Mouse (Mus musculus): Measurements from ENCODE around the gene Ttyh1. TPM values are rescaled to one million over a fixed set of nuclear protein-coding genes. Genes with fewer than 3 reads are reported as not detected.
A peak's percentile ranks its signal among the peaks of the same experiment; 100 is the strongest.

The Ttyh1 gene
- polyA plus RNA-seq, 1 experiment from 2014 or later, result 138 TPM

DNA sequence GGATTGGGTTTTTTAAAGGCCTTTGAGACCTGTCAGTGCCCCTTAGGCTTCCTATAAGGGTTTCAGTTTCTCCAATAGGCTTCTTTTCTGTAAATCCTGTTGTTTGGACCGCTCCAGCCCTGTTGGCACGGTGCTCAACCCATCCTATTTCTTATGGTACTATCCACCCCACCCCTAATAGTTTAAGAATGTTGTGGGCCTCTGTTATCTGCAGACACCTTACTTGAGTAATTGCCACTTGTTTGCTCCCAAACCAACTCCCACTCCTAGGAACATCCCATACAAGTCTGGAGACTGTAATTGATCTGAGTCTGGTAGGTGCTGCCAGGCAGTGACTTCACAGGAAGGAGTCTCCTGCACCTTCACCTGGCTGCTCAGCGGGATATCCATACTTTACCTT is 18.5 kb downstream of the Ttyh1 start:
- Histone ChIP-seq H3K27ac (peak overlapping the region; percentile 98), H3K4me1 (replicated peaks) (peaks cover 38% of the 10 kb centered on the region), H3K27me3 (no peaks in the 10 kb centered on the region), H3K4me3 (peak overlapping the region; percentile 82), H3K4me2 (peak overlapping the region; percentile 88), H3K9ac (peak overlapping the region; percentile 89), H3K36me3 (peaks cover 58% of the 10 kb centered on the region), H3K9me3 (no peaks in the 10 kb centered on the region)
- 52% methylated on average over 3 of the region's 3 CpGs for WGBS
- ATAC-seq (ENCODE audit: low FRiP score), result peak; percentile 0; the same call in 1 of the 2 replicates

GRCm38 (mm10) chr7:4138181-4138580 is 19.0 kb downstream of the Ttyh1 start:
- peaks cover 58% of the 10 kb centered on the region for H3K36me3 ChIP-seq
- 81% methylated on average over 2 of the region's 2 CpGs for WGBS
- H3K4me2 ChIP-seq, result peak overlapping the region; percentile 88
- no peak for ATAC-seq (ENCODE audit: low FRiP score)
- H3K4me3 ChIP-seq, result peak overlapping the region; percentile 82
- peak overlapping the region; percentile 89 for H3K9ac ChIP-seq
- no peak overlapping the region for H3K27ac ChIP-seq
- peaks cover 35% of the 10 kb centered on the region for H3K4me1 ChIP-seq (replicated peaks)
- no peaks in the 10 kb centered on the region for H3K27me3 ChIP-seq
- H3K9me3 ChIP-seq, result no peaks in the 10 kb centered on the region

DNA sequence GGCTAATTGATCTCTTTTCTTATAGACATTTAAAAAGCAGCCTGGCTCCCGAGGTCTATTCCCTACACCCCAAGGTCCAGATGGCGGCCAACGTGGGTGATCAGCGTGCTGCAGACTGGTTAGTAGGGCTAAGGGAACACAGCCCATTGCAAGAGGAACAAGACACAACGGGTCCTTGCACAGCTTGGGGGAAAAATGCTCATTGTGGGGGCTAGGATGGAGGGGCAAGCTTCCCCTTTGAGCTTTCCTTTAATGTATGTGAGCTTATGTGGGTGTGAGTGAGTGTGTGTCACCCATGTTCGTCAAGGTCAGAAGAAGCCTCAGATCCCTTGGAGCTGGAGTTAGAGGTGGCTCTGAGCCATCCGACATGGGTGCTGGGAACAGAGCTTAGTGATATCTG is 19.5 kb downstream of the Ttyh1 start:
- peaks cover 58% of the 10 kb centered on the region for H3K36me3 ChIP-seq
- peak overlapping the region; percentile 89 for H3K9ac ChIP-seq
- no peak overlapping the region for H3K27ac ChIP-seq
- peaks cover 30% of the 10 kb centered on the region for H3K4me1 ChIP-seq (replicated peaks)
- H3K4me3 ChIP-seq, result peak overlapping the region; percentile 82; the same call in 1 of the 2 replicates
- H3K27me3 ChIP-seq, result no peaks in the 10 kb centered on the region
- H3K9me3 ChIP-seq, result no peaks in the 10 kb centered on the region
- peak overlapping the region; percentile 88; the same call in 1 of the 2 replicates for H3K4me2 ChIP-seq
- no peak for ATAC-seq (ENCODE audit: low FRiP score)
- 89% methylated on average over 7 of the region's 7 CpGs for WGBS

DNA sequence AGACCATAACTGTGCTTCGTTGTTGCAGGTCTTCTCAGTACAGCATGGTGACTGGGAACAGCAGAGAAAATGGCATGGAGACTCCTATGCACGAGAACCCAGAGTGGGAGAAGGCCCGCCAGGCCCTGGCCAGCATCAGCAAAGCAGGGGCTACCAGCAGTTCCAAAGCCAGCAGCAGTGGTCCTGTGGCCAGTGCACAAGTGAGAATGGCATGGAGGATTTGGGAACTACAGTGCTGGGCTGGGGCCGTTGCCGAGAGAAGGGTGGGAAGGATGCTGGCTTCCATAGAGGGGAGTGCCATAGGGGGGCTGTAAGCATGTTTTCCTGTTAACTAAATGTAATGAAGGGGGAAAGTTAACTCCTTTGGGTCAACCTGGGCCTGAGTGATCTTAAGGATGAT is 20.2 kb downstream of the Ttyh1 start:
- H3K9ac ChIP-seq, result no peak overlapping the region
- no peak overlapping the region for H3K4me3 ChIP-seq
- H3K27ac ChIP-seq, result no peak overlapping the region
- H3K27me3 ChIP-seq, result no peaks in the 10 kb centered on the region
- H3K9me3 ChIP-seq, result no peaks in the 10 kb centered on the region
- no peak overlapping the region for H3K4me2 ChIP-seq
- H3K36me3 ChIP-seq, result peaks cover 61% of the 10 kb centered on the region
- WGBS, result 94% methylated on average over 5 of the region's 5 CpGs
- no peak for ATAC-seq (ENCODE audit: low FRiP score)
- H3K4me1 ChIP-seq (replicated peaks), result peaks cover 28% of the 10 kb centered on the region

DNA sequence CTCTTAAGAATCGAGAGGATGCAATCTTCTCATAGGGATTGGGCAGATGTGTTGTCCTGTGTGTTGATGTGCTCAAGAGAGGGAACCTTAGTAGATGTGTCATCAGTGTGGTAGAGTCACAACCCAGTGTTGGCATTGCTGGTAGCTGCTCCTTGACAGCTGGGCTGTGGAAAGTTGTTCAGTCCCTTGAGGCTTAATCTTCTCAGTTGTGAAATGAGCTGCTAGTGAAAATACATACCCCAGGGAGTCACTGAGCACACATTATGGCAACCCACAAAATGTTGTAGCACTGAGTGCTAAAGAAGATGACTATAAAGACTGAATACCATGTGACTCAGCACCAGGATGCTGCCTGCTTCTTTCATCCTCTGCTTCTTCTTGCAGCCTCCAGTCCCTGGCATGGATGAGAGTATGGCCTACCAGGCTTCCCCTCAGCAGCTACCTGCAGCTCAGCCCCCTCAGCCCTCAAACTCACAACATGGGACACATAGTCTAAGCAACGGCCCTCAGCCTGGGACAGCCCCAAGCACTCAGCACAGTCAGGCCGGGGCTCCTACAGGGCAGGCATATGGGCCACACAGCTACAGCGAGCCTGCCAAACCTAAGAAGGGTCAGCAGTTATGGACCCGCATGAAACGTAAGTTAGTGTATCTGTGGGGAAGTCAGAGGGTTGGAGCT is 22.6 kb downstream of the Ttyh1 start:
- no peak for ATAC-seq (ENCODE audit: low FRiP score)
- WGBS, result 95% methylated on average over 6 of the region's 6 CpGs
- H3K27me3 ChIP-seq, result no peaks in the 10 kb centered on the region

DNA sequence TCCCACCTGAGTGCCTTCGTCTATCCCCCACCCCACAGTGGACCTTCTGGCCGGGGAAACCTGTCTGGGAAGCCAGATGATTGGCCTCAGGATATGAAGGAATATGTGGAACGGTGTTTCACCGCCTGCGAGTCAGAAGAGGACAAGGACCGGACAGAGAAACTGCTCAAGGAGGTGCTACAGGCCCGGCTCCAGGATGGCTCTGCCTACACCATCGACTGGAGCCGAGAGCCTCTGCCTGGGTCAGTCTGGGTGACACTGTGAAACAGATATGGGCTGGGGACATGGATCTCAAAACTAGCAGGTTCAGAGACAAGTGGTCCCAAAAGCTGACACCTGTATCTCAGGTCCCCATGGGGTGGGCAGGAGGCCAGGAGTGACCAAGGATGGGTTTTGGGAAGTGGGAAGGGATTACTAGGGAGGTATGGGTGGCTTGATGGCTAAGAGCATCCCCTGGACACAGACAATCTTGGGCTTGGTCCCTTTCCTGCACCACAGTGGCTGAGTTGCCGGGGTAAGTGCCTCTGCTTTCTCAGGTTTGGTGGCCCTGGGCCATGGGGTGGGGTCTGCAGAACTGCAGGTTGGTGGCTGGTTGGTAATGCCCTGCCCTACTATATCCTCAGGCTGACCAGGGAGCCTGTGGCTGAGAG is 23.7 kb downstream of the Ttyh1 start:
- no peak overlapping the region for H3K4me3 ChIP-seq
- H3K4me1 ChIP-seq (replicated peaks), result peaks cover 14% of the 10 kb centered on the region

More for the DNA sequence above, 22.6 kb downstream of the Ttyh1 start:
- H3K27ac ChIP-seq, result no peak overlapping the region
- H3K36me3 ChIP-seq, result peaks cover 85% of the 10 kb centered on the region
- H3K4me1 ChIP-seq (replicated peaks), result peaks cover 17% of the 10 kb centered on the region
- no peak overlapping the region for H3K4me3 ChIP-seq
- H3K9ac ChIP-seq, result no peak overlapping the region
- H3K9me3 ChIP-seq, result no peaks in the 10 kb centered on the region
- H3K4me2 ChIP-seq, result no peak overlapping the region

GRCm38 (mm10) chr7:4143506-4143905 is 24.3 kb downstream of the Ttyh1 start:
- H3K4me1 ChIP-seq (replicated peaks), result peaks cover 14% of the 10 kb centered on the region
- no peak overlapping the region for H3K27ac ChIP-seq
- no peak overlapping the region for H3K4me2 ChIP-seq
- peaks cover 97% of the 10 kb centered on the region for H3K36me3 ChIP-seq
- no peak for ATAC-seq (ENCODE audit: low FRiP score)
- H3K9ac ChIP-seq, result no peak overlapping the region; the same call in 1 of the 2 replicates
- no peaks in the 10 kb centered on the region for H3K9me3 ChIP-seq
- no peak overlapping the region for H3K4me3 ChIP-seq
- H3K27me3 ChIP-seq, result no peaks in the 10 kb centered on the region
- WGBS, result 95% methylated on average over 19 of the region's 19 CpGs

More for the DNA sequence above, 23.7 kb downstream of the Ttyh1 start:
- Histone ChIP-seq H3K27ac (no peak overlapping the region), H3K27me3 (no peaks in the 10 kb centered on the region), H3K4me2 (no peak overlapping the region), H3K36me3 (peaks cover 96% of the 10 kb centered on the region), H3K9me3 (no peaks in the 10 kb centered on the region), H3K9ac (no peak overlapping the region)
- no peak for ATAC-seq (ENCODE audit: low FRiP score)
- WGBS, result 97% methylated on average over 10 of the region's 10 CpGs

- Histone ChIP-seq H3K9ac (no peak overlapping the region; the same call in 1 of the 2 replicates), H3K27ac (no peak overlapping the region), H3K4me3 (no peak overlapping the region), H3K36me3 (peaks cover 92% of the 10 kb centered on the region), H3K4me2 (no peak overlapping the region), H3K9me3 (no peaks in the 10 kb centered on the region), H3K27me3 (no peaks in the 10 kb centered on the region), H3K4me1 (replicated peaks) (peaks cover 14% of the 10 kb centered on the region)
- ATAC-seq (ENCODE audit: low FRiP score), result no peak
- WGBS, result 97% methylated on average over 13 of the region's 13 CpGs
These were observed 24.8 kb downstream of the Ttyh1 start for GRCm38 (mm10) chr7:4144046-4144445.

DNA sequence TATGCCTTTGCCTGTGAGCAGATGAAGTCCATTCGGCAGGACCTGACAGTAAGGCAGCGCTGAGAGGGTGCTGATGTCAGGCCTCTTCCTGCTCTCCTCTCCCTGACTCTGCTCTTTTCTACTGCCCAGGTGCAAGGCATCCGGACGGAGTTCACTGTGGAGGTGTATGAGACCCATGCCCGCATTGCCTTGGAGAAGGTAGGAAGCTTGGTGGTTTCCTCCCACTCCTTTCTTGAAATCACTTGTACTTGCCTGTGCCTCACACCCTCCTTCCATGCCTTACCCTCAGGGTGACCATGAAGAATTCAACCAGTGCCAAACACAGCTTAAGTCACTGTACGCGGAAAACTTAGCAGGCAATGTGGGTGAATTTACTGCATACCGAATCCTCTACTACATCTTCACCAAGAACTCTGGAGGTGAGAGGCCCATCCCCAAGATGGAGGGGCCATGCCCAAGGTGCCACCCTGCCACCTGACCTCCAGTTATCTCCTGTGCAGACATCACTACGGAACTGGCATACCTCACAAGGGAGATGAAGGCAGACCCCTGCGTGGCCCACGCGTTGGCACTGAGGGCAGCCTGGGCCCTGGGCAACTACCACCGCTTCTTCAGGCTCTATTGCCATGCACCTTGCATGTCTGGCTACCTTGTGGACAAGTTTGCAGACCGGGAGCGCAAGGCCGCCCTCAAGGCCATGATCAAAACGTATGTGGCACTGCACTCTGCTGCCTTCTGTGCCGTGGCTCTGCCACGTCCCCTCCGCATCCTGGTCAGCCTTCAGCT is 25.8 kb downstream of the Ttyh1 start:
- Histone ChIP-seq H3K9ac (no peak overlapping the region), H3K4me2 (no peak overlapping the region), H3K27ac (no peak overlapping the region), H3K36me3 (peaks cover 83% of the 10 kb centered on the region), H3K4me3 (no peak overlapping the region), H3K27me3 (no peaks in the 10 kb centered on the region), H3K9me3 (no peaks in the 10 kb centered on the region), H3K4me1 (replicated peaks) (peaks cover 15% of the 10 kb centered on the region)
- WGBS, result 94% methylated on average over 20 of the region's 20 CpGs
- no peak for ATAC-seq (ENCODE audit: low FRiP score)

DNA sequence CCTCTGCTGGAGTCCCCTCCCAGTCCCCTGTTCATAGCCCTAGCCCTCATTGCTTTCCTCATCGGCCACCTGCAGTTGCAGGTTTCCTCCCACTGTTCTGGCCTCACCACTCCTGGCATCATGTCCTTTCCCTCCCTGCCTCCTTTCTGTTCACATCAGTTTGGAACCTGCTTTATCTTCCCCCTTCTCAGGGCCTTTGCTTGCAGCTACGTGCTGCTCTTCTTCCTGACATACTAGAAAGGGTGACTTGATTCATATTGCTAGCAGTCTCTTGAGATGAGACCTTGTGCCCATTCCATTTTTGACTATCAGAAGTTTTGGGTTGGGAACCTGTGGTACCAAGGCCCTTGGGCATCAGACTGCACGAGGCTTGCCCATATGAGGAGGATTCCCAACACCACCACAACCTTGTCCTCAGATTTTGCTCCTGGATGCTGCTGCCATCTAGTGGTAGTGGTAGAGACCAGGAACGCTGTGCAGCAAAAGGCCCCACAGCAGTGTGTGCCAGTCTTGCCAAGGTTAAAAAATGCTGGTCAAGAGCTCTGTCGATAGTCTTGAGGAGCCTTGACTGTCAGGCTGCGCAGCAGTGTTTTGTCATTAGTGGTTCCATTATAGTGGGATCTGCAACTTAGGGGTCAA is 26.5 kb downstream of the Ttyh1 start:
- Histone ChIP-seq H3K4me1 (replicated peaks) (peaks cover 22% of the 10 kb centered on the region), H3K9ac (no peak overlapping the region), H3K4me3 (no peak overlapping the region), H3K27me3 (peaks cover 6% of the 10 kb centered on the region), H3K9me3 (no peaks in the 10 kb centered on the region), H3K36me3 (peaks cover 76% of the 10 kb centered on the region), H3K27ac (no peak overlapping the region), H3K4me2 (no peak overlapping the region)
- ATAC-seq (ENCODE audit: low FRiP score), result no peak
- WGBS, result 74% methylated on average over 6 of the region's 6 CpGs

DNA sequence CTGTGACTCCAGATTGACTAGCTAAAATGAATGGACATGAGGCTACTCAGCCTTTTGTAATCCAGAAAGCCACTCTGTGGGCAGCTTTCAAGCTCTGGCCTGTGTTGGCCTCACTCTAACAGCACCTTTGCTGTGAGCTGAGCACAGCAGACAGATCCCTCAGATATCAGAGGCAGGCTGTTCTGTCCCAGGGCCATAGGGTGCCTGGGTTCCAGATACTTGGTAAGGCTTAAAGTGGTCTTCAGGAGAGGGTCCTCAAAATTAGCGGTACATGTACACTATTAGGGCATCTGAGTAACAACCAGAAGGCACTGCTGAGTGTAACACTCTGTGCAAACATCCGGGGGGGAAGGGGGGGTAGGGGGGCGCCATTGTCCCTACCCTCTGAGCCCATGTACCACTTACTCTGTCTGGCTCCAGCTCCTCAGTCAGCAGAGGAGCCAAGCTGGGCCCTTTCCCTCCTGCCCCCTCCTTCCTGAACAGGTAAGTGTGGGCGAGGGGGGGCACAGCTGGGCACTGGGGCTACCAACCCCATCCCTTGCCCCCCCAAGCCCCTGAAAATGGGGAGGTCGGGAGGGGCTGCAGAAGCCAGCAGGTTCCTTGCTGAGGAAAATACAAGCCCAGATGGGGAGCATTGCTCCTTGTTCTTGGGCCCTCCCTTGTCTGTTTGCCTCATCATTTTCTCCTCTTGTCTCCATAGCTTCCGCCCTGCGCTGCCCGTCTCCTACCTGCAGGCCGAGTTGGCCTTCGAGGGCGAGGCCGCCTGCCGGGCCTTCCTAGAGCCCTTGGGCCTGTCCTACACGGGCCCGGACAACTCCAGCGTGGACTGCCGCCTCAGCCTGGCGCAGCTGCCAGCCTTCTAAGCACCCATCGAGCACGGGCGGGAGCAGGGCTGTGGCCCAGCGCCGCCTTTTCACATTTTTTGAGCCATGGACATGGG is 27.3 kb downstream of the Ttyh1 start:
- Histone ChIP-seq H3K4me2 (no peak overlapping the region), H3K9me3 (no peaks in the 10 kb centered on the region), H3K9ac (no peak overlapping the region), H3K27me3 (peaks cover 14% of the 10 kb centered on the region), H3K27ac (no peak overlapping the region), H3K4me3 (0 out of 2 replicates have a peak overlapping the region, but pooled peaks have one; percentile 2), H3K36me3 (peaks cover 67% of the 10 kb centered on the region), H3K4me1 (replicated peaks) (peaks cover 30% of the 10 kb centered on the region)
- WGBS, result 97% methylated on average over 23 of the region's 23 CpGs
- no peak for ATAC-seq (ENCODE audit: low FRiP score)
